ENCODE assay signal across 15 mouse cellular contexts in genomic region chr1:161252365-161252764, GRCm38 (mm10). TPM values are rescaled to one million over a fixed set of nuclear protein-coding genes. Genes with fewer than 3 reads are reported as not detected.
DNase-seq lines count a peak whose midpoint lies in the region; ATAC-seq and TF ChIP-seq lines count a peak whose summit lies in the region.
"Had no signal": no experiment of that assay in that cellular context is flagged by ENCODE, and none has a peak within 500 bp of the region (broad histone marks: within the 10 kb centered on the region; RNA-seq: fewer than 3 reads in every experiment).

No protein-coding gene starts in this region.

- H3K27me3 ChIP-seq in heart, embryonic 11.5 days (ENCODE audit: control insufficient read depth, insufficient read depth, low read length), result no peaks in the 10 kb centered on the region
- H3K27me3 ChIP-seq in G1E (ENCODE audit: insufficient read depth, low read length), result no peaks in the 10 kb centered on the region
- no peaks in the 10 kb centered on the region for H3K27me3 ChIP-seq in liver, postnatal 0 days (ENCODE audit: insufficient read depth, low read length)
- H3K27me3 ChIP-seq: limb, embryonic 13.5 days had no signal

- H3K9me3 ChIP-seq in heart, embryonic 11.5 days (replicated peaks; ENCODE audit: control insufficient read depth, low read length), result no peaks in the 10 kb centered on the region
- H3K9me3 ChIP-seq in G1E (replicated peaks), result no peaks in the 10 kb centered on the region
- no peaks in the 10 kb centered on the region for H3K9me3 ChIP-seq in liver, postnatal 0 days (ENCODE audit: low read length)
- H3K9me3 ChIP-seq: limb, embryonic 13.5 days; neural tube, embryonic 13.5 days had no signal

- peak; percentile 52; the same call in 1 of the 2 replicates for ATAC-seq in heart, embryonic 11.5 days (replicated peaks; ENCODE audit: insufficient number of reproducible peaks, low FRiP score, low TSS enrichment)
- peak; percentile 37 for ATAC-seq in G1E (ENCODE audit: extremely low read depth, insufficient number of reproducible peaks, low FRiP score, poor library complexity, severe bottlenecking)
- ATAC-seq in common myeloid progenitor, adult 5-6 weeks (replicated peaks; ENCODE audit: low read depth, poor library complexity, severe bottlenecking), result peak; percentile 16; the same call in 1 of the 2 replicates
- peak; percentile 34 for ATAC-seq in liver, postnatal 0 days
- ATAC-seq: forebrain, embryonic 14.5 days; hindbrain, embryonic 16.5 days; intestine, postnatal 0 days had no signal

- TF ChIP-seq CTCF in G1E (IDR thresholded peaks at IDR 0.05; ENCODE audit: low read depth, low read length), result no peak
- no peak for TF ChIP-seq CTCF in liver, postnatal 0 days (IDR thresholded peaks at IDR 0.05; ENCODE audit: low read depth)

- 58% methylated on average over 9 of the region's 9 CpGs for WGBS in heart, embryonic 11.5 days (ENCODE audit: insufficient replicate concordance)
- 48% methylated on average over 9 of the region's 9 CpGs for WGBS in liver, postnatal 0 days (ENCODE audit: insufficient replicate concordance)

- peaks cover 17% of the 10 kb centered on the region for H3K4me1 ChIP-seq in heart, embryonic 11.5 days (ENCODE audit: control insufficient read depth, insufficient read depth, low read length)
- peaks cover 79% of the 10 kb centered on the region for H3K4me1 ChIP-seq in G1E (ENCODE audit: insufficient read depth, low read depth, low read length)
- H3K4me1 ChIP-seq in liver, postnatal 0 days (ENCODE audit: insufficient read depth), result peaks cover 69% of the 10 kb centered on the region

- intact Hi-C loops in heart, postnatal 36 days (cut with DNase I), result loop anchor here (5.0 kb wide), 1 partner anchor 55 kb away; no protein-coding TSS in a partner anchor

- TF ChIP-seq EP300 in liver, postnatal 0 days (IDR thresholded peaks at IDR 0.05; ENCODE audit: low read depth), result peak; percentile 95

- H3K4me3 ChIP-seq in heart, embryonic 11.5 days (ENCODE audit: low read depth, low read length), result no peak overlapping the region
- peak overlapping the region; percentile 52; the same call in 1 of the 2 replicates for H3K4me3 ChIP-seq in G1E (ENCODE audit: low read depth, low read length)
- peak overlapping the region; percentile 5; the same call in 1 of the 2 replicates for H3K4me3 ChIP-seq in liver, postnatal 0 days (ENCODE audit: low read depth, low read length)
- H3K4me3 ChIP-seq: limb, embryonic 13.5 days; neural tube, embryonic 13.5 days had no signal

- H3K36me3 ChIP-seq in heart, embryonic 11.5 days (ENCODE audit: control insufficient read depth, insufficient read depth, low read length), result no peaks in the 10 kb centered on the region
- H3K36me3 ChIP-seq in G1E (replicated peaks), result peaks cover 17% of the 10 kb centered on the region
- no peaks in the 10 kb centered on the region for H3K36me3 ChIP-seq in liver, postnatal 0 days (replicated peaks; ENCODE audit: insufficient read depth, low read length)
- H3K36me3 ChIP-seq: limb, embryonic 13.5 days; neural tube, embryonic 13.5 days had no signal

- H3K4me2 ChIP-seq in heart, embryonic 11.5 days, result peak overlapping the region; percentile 14; the same call in 1 of the 2 replicates
- H3K4me2 ChIP-seq in liver, postnatal 0 days (ENCODE audit: low read depth, low read length), result peak overlapping the region; percentile 78
- H3K4me2 ChIP-seq: midbrain, embryonic 11.5 days; neural tube, embryonic 13.5 days had no signal

- H3K9ac ChIP-seq in heart, embryonic 11.5 days (ENCODE audit: low read depth, low read length), result no peak overlapping the region
- peak overlapping the region; percentile 26; the same call in 1 of the 2 replicates for H3K9ac ChIP-seq in liver, postnatal 0 days (replicated peaks)
- H3K9ac ChIP-seq: limb, embryonic 13.5 days; neural tube, embryonic 13.5 days had no signal

- H3K27ac ChIP-seq in heart, embryonic 11.5 days (ENCODE audit: low read depth, low read length), result 0 out of 2 replicates have a peak overlapping the region, but pooled peaks have one; percentile 25
- peak overlapping the region; percentile 72 for H3K27ac ChIP-seq in liver, postnatal 0 days (ENCODE audit: low read depth)
- H3K27ac ChIP-seq: limb, embryonic 13.5 days; neural tube, embryonic 13.5 days had no signal

- DNase-seq in heart, postnatal 36 days, result no peak
- no peak for DNase-seq in G1E (ENCODE audit: low spot score)
- DNase-seq in liver, postnatal 0 days, result no peak
- no peak for DNase-seq in gastrocnemius, postnatal 10 days
- DNase-seq in layer of hippocampus, postnatal 25 days (ENCODE audit: extremely low spot score in 1 of 2, low spot score in 1 of 2), result no peak
- DNase-seq: cerebellum, postnatal 10 days; right cerebral cortex, postnatal 25 days had no signal

RNA-seq across cellular contexts. Expression of gene Prdx6, which starts 1.3 kb away (rescaled TPM):
- polyA plus RNA-seq in heart, embryonic 11.5 days (2014; fragmentation: Nextera tagmentation; extraction: Ambion mirVana), result 446 and 456 TPM in 2 replicates
- total RNA-seq in heart, postnatal 36 days (2021), result 100 to 1,000 TPM; 315 to 316 TPM
- total RNA-seq in G1E (2014; fragmentation: Nextera tagmentation) (255 and 275 TPM in 2 replicates), G1E (2017) (560 and 599 TPM in 2 replicates)
- 37.6 and 51.6 TPM in 2 replicates for polyA plus RNA-seq in G1E (2012)
- 389 and 411 TPM in 2 replicates for total RNA-seq in common myeloid progenitor, adult 5-6 weeks (2017)
- 516 and 560 TPM in 2 replicates for polyA plus RNA-seq in liver, postnatal 0 days (2015; fragmentation: Nextera tagmentation; extraction: Ambion mirVana)
- 10 to 100 TPM; 78.5 to 78.8 TPM for total RNA-seq in gastrocnemius, postnatal 10 days (2021)
- total RNA-seq in layer of hippocampus, postnatal 25 days (2021), result 100 to 1,000 TPM; 300 to 347 TPM
